Mouse (Mus musculus) embryo, embryonic 9.5 days (tissue): Measurements from ENCODE around the gene Bcl2l12.
A peak's percentile ranks its signal among the peaks of the same experiment; 100 is the strongest.

Source experiments
- DNase-seq: peaks from one replicate; pipeline ENCODE4 v3.0.0-alpha.2; 2017; ENCODE audit errors: extremely low spot score

Bcl2l12 gene

DNA sequence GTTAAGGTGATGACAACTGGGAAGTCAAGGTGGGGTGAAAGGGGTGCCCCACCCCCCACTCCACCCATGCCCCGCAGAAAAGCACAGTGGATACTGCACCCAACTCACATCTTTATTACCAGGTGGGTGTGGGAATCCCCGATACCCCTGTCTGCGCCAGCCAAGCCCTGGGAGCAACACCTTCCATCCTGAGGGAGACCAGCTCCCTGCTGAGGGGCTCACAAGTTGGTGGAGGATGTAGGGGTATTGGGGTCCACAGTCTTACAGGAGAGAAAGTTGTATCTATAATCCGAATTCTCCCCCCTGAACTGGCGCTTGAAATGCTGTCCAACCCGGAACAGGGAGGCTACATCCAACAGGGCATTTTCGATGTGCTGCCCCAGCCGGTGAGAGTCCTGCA lies 39.2 kb downstream of the Bcl2l12 start:
- DNase-seq = no peak

DNA sequence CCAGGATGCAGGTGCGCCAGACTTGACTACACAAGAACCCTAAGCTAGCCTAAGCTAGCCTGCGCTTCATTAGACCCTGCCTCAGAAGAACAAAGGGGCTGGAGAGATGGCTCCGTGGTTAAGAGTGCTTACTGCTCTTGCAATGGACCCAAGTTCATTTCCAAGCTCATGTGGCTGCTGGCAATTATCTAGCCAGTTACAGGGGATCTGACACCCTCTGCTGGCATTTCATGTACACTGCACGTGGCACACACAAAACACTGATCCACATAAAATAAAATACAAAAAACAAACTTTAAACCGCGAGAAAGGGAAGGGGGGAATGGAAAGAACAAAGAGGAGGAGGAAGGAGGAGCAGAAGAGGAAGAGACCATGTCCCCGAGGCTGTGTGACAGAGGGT lies 40.3 kb downstream of the Bcl2l12 start:
- no peak for DNase-seq

- no peak for DNase-seq
These were observed 41.2 kb downstream of the Bcl2l12 start for GRCm38 (mm10) chr7:44957183-44957835.

GRCm38 (mm10) chr7:44956266-44956665 lies 42.2 kb downstream of the Bcl2l12 start:
- DNase-seq = no peak

DNA sequence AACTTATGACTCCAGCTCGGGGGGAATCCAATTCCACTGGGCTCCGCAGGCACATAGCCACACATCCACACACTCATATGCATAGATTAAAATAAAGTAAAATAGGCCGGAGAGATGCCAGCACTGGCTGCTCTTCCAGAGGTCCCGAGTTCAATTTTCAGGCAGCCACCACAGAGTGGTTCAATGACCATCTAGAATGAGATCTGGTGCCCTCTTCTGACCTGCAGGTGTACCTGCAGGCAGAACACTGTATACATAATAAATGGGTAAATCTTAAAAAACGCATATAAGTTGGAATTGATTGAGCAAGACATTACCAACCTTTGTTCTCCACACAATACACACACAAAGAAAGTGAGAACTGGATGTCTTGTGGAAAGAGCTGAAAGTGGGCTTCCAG lies 42.9 kb downstream of the Bcl2l12 start:
- DNase-seq = no peak

DNA sequence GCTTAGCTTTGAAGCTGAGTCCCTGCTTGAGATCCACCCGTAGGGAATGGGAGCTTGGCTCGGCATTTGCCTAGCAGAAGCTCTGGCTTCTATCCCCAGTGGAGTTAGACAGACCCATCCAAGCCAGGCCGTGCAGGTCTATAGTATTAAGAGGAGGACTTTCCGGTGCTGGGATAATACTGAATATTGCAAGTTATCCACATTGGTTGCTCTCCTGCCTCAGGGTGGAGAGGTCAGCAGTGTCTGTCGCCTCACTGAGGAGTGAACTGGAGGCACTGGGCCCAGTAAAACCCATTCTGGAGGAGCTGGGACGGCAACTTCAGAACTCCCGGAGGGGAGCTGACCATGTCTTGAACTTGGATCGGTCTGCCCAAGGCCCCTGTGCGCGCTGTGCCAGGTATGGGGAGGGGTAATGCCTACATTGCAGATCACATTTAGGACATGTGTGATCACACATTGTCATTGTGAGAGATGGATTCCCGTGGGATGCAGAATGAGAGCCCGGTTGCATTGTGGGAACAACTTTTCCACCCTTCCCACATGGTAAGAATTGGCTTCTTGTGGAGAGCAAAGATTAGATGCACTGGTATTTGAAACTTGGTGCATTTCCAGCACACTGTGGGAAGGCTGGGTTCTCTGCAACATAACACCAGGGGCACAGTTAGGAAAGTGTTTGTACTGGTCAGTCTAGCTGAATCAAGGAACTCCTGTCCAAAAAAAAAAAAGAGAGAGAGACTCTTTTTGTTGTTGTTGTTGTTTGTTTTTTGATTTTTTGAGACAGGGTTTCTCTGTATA lies 44.2 kb downstream of the Bcl2l12 start:
- DNase-seq = no peak

DNA sequence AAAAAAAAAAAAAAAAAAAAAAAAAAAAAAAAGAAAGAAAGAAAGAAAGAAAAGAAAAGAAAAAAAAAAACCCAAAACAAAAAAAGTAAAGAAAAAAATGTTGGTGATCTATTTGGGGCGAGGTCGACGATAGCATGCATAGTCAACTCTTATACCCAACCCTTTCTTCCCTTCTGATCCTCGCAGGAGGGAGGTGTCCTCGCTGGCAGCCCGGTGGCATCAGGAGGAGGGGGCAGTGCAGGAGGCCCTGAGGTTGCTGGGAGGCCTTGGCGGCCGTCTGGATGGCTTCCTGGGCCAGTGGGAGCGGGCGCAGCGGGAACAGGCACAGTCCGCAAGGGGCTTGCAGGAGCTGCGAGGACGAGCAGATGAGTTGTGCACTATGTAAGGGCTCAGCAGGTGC lies 45.0 kb downstream of the Bcl2l12 start:
- no peak for DNase-seq

DNA sequence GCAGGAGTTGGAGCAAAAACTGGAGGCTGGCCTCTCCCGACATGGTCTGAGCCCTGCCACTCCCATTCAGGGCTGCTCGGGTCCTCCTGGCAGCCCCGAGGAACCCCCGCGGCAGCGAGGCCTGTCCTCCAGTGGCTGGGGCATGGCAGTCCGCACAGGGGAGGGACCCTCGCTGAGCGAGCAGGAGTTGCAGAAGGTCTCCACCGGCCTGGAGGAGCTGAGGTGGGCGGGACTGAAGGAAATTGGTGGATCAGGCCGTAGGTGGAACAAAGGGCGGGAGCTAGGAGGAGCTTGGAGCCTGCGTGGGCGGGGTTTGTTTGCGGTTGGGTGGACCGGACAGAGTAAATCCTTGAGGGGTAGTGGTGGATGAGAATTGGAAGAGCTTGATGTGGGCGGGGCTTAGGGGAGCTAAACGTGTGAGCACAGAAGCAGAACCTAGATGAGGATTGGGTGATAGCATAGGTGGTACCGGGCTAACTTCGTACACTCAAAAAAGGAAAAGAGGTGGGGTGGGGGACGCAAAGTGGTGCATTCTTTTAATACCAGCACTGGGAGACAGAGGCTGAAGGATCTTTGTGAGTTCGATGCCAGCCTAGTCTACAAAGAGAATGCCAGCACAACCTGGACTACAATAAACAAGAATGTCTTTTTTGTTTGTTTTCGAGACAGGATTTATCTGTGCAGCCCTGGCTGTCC lies 45.8 kb downstream of the Bcl2l12 start:
- DNase-seq = peak; percentile 94

DNA sequence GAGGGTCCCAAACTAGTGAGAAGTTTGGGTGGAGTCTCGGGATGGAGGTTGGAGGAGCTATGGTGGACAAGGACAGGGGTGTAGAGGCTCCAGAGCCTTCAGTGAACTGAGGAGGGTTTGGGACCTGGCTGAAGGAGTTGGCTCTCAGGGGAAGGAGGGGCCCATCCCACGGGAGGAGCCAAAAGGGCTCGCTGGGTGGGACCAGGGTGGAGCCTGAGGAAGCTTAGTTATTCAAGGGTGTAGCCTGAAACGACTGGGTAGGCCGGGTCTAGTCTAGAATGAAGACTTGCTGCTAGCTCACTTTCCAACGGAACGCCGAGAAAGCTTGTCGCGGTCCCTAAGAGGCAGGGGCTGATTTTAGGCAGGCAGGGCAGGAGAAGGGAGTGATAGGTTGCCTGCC lies 46.6 kb downstream of the Bcl2l12 start:
- peak; percentile 63 for DNase-seq

GRCm38 (mm10) chr7:44949922-44950321 lies 48.6 kb downstream of the Bcl2l12 start:
- no peak for DNase-seq

- DNase-seq = no peak
These were observed 55.6 kb downstream of the Bcl2l12 start, which contains the start of gene Tsks for GRCm38 (mm10) chr7:44942904-44943303. Tsks (plus strand) TSS chr7:44943204.
